Mouse (Mus musculus) CH12.LX (cell line): ENCODE measurements around the gene Abracl. TPM values are rescaled to one million over a fixed set of nuclear protein-coding genes. Genes with fewer than 3 reads are reported as not detected.

Experiments used
- DNase-seq: peaks from one replicate; pipeline ENCODE4 v3.0.0-alpha.2; 2013; ENCODE audit errors: extremely low read depth
- H3K27ac ChIP-seq: 2 replicates; pipeline ENCODE4 v1.5.1; 2012; ENCODE audit warnings: low read depth, mild to moderate bottlenecking, control low read depth, moderate library complexity; ENCODE audit not compliant: insufficient read depth
- H3K27me3 ChIP-seq: replicated peaks from 2 replicates; pipeline ENCODE3; 2012; ENCODE audit warnings: inconsistent platforms
- H3K36me3 ChIP-seq, 2 experiments: replicated peaks in 1 of 2; 2 replicates each; pipeline versions ENCODE3 to v1.6.1; 2012; ENCODE audit warnings: inconsistent platforms in 1 of 2, low read length in 1 of 2, mild to moderate bottlenecking in 1 of 2, mixed read lengths in 1 of 2, moderate library complexity in 1 of 2; ENCODE audit not compliant: control insufficient read depth in 1 of 2, insufficient read depth in 1 of 2
- H3K4me1 ChIP-seq, 2 experiments: 2 replicates each; pipeline ENCODE4 v1.6.1; 2012; ENCODE audit warnings: inconsistent platforms in 1 of 2, moderate library complexity in 1 of 2; ENCODE audit not compliant: insufficient read depth in 2 of 2, control insufficient read depth in 1 of 2
- H3K4me2 ChIP-seq: 2 replicates; pipeline ENCODE4 v1.6.1; 2012; ENCODE audit warnings: low read depth, mild to moderate bottlenecking, control low read depth; ENCODE audit not compliant: poor library complexity, insufficient read depth, severe bottlenecking
- H3K4me3 ChIP-seq, 3 experiments: fragments of 150-350 bp in 1 of 3; sonication (generic) in 1 of 3; replicated peaks in 1 of 3; 2 replicates each; pipeline versions ENCODE3 to v1.5.1; 2011 to 2012; ENCODE audit warnings: low read depth in 2 of 3, low read length in 2 of 3, mild to moderate bottlenecking in 2 of 3, moderate library complexity in 2 of 3, control low read depth in 1 of 3, improper control_type of control experiment in 1 of 3, inconsistent platforms in 1 of 3, mixed read lengths in 1 of 3; ENCODE audit not compliant: poor library complexity in 1 of 3
- H3K79me2 ChIP-seq: replicated peaks from 2 replicates; pipeline ENCODE4 v1.6.1; 2012; ENCODE audit warnings: mild to moderate bottlenecking, moderate library complexity; ENCODE audit not compliant: control insufficient read depth, poor library complexity, insufficient read depth, severe bottlenecking; ENCODE audit errors: extremely low read depth
- H3K9ac ChIP-seq: 2 replicates; pipeline ENCODE4 v1.6.1; 2012; ENCODE audit warnings: low read depth, mild to moderate bottlenecking, control low read depth, moderate library complexity; ENCODE audit not compliant: insufficient read depth
- H3K9me3 ChIP-seq: replicated peaks from 2 replicates; pipeline ENCODE3; 2012; ENCODE audit warnings: low read length, inconsistent platforms, mixed read lengths
- BHLHE40 ChIP-seq: IDR thresholded peaks from 2 replicates; pipeline ENCODE4 v1.6.1; 2011; ENCODE audit warnings: mild to moderate bottlenecking, low read depth, low read length, improper control_type of control experiment
- CTCF ChIP-seq, 2 experiments: IDR thresholded peaks in 1 of 2; conservative IDR thresholded peaks in 1 of 2; 2 replicates each; pipeline ENCODE4 v1.5.1; 2011 to 2012; ENCODE audit warnings: low read depth in 2 of 2, low read length in 2 of 2, improper control_type of control experiment in 1 of 2, inconsistent platforms in 1 of 2, mild to moderate bottlenecking in 1 of 2, moderate library complexity in 1 of 2
- E2F4 ChIP-seq: IDR thresholded peaks from 2 replicates; pipeline ENCODE4 v1.6.1; 2011; ENCODE audit warnings: low read depth, low read length, improper control_type of control experiment; ENCODE audit not compliant: insufficient replicate concordance
- ELF1 ChIP-seq: IDR thresholded peaks from 2 replicates; pipeline ENCODE4 v1.6.1; 2014; ENCODE audit warnings: low read depth, mild to moderate bottlenecking, inconsistent platforms, low read length, improper control_type of control experiment
- GABPA ChIP-seq: IDR thresholded peaks from 2 replicates; pipeline ENCODE4 v1.6.1; 2012; ENCODE audit warnings: low read depth, low read length, improper control_type of control experiment, inconsistent platforms; ENCODE audit not compliant: insufficient replicate concordance
- HCFC1 ChIP-seq: IDR thresholded peaks from 2 replicates; pipeline ENCODE4 v1.6.1; 2012; ENCODE audit warnings: low read depth, mild to moderate bottlenecking, inconsistent platforms, low read length, improper control_type of control experiment
- IRF4 ChIP-seq: IDR thresholded peaks from 2 replicates; pipeline ENCODE4 v1.6.1; 2014; ENCODE audit warnings: low read depth, mild to moderate bottlenecking, inconsistent platforms, low read length, improper control_type of control experiment
- JUND ChIP-seq: conservative IDR thresholded peaks from 2 replicates; pipeline ENCODE4 v1.6.1; 2011; ENCODE audit warnings: low read depth, low read length, improper control_type of control experiment
- KAT2A ChIP-seq: IDR thresholded peaks from 2 replicates; pipeline ENCODE4 v1.6.1; 2012; ENCODE audit warnings: low read length, improper control_type of control experiment, inconsistent platforms; ENCODE audit not compliant: insufficient replicate concordance
- MAX ChIP-seq: IDR thresholded peaks from 2 replicates; pipeline ENCODE4 v1.6.1; 2011; ENCODE audit warnings: low read length, improper control_type of control experiment
- MAZ ChIP-seq: IDR thresholded peaks from 2 replicates; pipeline ENCODE4 v1.6.1; 2012; ENCODE audit warnings: low read depth, mild to moderate bottlenecking, inconsistent platforms, low read length, improper control_type of control experiment, moderate library complexity
- MXI1 ChIP-seq: IDR thresholded peaks from 2 replicates; pipeline ENCODE4 v1.6.1; 2011; ENCODE audit warnings: mild to moderate bottlenecking, low read depth, low read length, improper control_type of control experiment
- MYC ChIP-seq: IDR thresholded peaks from 2 replicates; pipeline ENCODE4 v1.6.1; 2011; ENCODE audit warnings: low read depth, mild to moderate bottlenecking, improper control_type of control experiment, low read length
- NELFE ChIP-seq: IDR thresholded peaks from 2 replicates; pipeline ENCODE4 v1.6.1; 2011; ENCODE audit warnings: low read depth, low read length, improper control_type of control experiment
- PAX5 ChIP-seq: IDR thresholded peaks from 2 replicates; pipeline ENCODE4 v1.6.1; 2012; ENCODE audit warnings: low read length, inconsistent platforms, mixed read lengths
- POLR2A ChIP-seq: IDR thresholded peaks from 2 replicates; pipeline ENCODE4 v1.6.1; 2011; ENCODE audit warnings: low read depth, mild to moderate bottlenecking, improper control_type of control experiment, low read length
- SIN3A ChIP-seq: IDR thresholded peaks from 2 replicates; pipeline ENCODE4 v1.6.1; 2012; ENCODE audit warnings: low read length, improper control_type of control experiment, inconsistent platforms
- UBTF ChIP-seq: IDR thresholded peaks from 2 replicates; pipeline ENCODE4 v1.6.1; 2012; ENCODE audit warnings: low read depth, mild to moderate bottlenecking, inconsistent platforms, low read length, improper control_type of control experiment, moderate library complexity
- USF1 ChIP-seq: IDR thresholded peaks from 2 replicates; pipeline ENCODE4 v1.6.1; 2014; ENCODE audit warnings: low read depth, mild to moderate bottlenecking, inconsistent platforms, low read length, improper control_type of control experiment
- USF2 ChIP-seq: conservative IDR thresholded peaks from 2 replicates; pipeline ENCODE4 v1.6.1; 2011; ENCODE audit warnings: low read depth, low read length, improper control_type of control experiment
- ZC3H11A ChIP-seq: IDR thresholded peaks from 2 replicates; pipeline ENCODE4 v1.6.1; 2012; ENCODE audit warnings: low read depth, mild to moderate bottlenecking, inconsistent platforms, low read length, improper control_type of control experiment
- ZMIZ1 ChIP-seq: IDR thresholded peaks from 2 replicates; pipeline ENCODE4 v1.6.1; 2012; ENCODE audit warnings: low read depth, mild to moderate bottlenecking, inconsistent platforms, low read length, improper control_type of control experiment
- ZNF384 ChIP-seq: IDR thresholded peaks from 2 replicates; pipeline ENCODE4 v1.6.1; 2012; ENCODE audit warnings: low read depth, low read length, improper control_type of control experiment, inconsistent platforms
- dilution Hi-C: fragments of 300-500 bp; cut with MboI; formaldehyde crosslinking; loops from 2 replicates; pipeline ENCODE4 v1.14.3; 2020; ENCODE audit warnings: low sequenced_read_pairs; ENCODE audit not compliant: extremely low pct_unique_long_range_greater_than_20kb, extremely low pct_ligation_motif_present
- in situ Hi-C: fragments of 300-500 bp; cut with MboI; formaldehyde crosslinking; loops from 3 replicates; pipeline ENCODE4 v1.14.3; 2019; ENCODE audit warnings: low sequenced_read_pairs, low pct_ligation_motif_present, low pct_unique_long_range_greater_than_20kb, mixed read lengths
- polyA plus RNA-seq: library from polyadenylated mRNA; unstranded; fragments of >175 nt; gene quantifications from 2 replicates; pipeline ENCODE4 v1.2.1, GENCODE M21; 2012; ENCODE audit warnings: low read depth; ENCODE audit not compliant: insufficient read length
- total RNA-seq, 2 experiments: library from RNA; depleted of rRNA; stranded (reverse); fragments of 300-350 nt in 1 of 2; fragments of >200 nt in 1 of 2; gene quantifications; 2 replicates each; pipeline ENCODE4 v1.2.3; 2012 to 2014

The Abracl gene
- total and polyA plus RNA-seq, 3 experiments = 86.1 to 226 (median 166) TPM

GRCm38 (mm10) chr10:18009744-18010143 is 13.3 kb downstream of the Abracl start:
- no peak overlapping the region for H3K9ac ChIP-seq
- H3K4me3 ChIP-seq = no peak overlapping the region
- no peak overlapping the region for H3K4me2 ChIP-seq
- H3K79me2 ChIP-seq = no peaks in the 10 kb centered on the region
- no peaks in the 10 kb centered on the region for H3K9me3 ChIP-seq
- H3K27ac ChIP-seq = no peak overlapping the region
- H3K36me3 ChIP-seq = peaks cover 9 to 32% of the 10 kb centered on the region in 2 experiments
- dilution Hi-C loops (no loop called here), in situ Hi-C loops (no loop called here)
- no peaks in the 10 kb centered on the region for H3K27me3 ChIP-seq
- DNase-seq = no peak
- no peak for TF ChIP-seq MYC
- TF ChIP-seq MXI1 = no peak
- TF ChIP-seq UBTF = no peak
- no peak for TF ChIP-seq GABPA
- no peak for TF ChIP-seq SIN3A
- no peak for TF ChIP-seq CTCF (conservative IDR thresholded peaks at IDR 0.05 in 1 of 2, IDR thresholded peaks at IDR 0.05 in 1 of 2; ENCODE audit: low read depth in 2 of 2, low read length in 2 of 2)
- TF ChIP-seq USF1 = no peak
- no peak for TF ChIP-seq NELFE
- no peak for TF ChIP-seq KAT2A
- no peak for TF ChIP-seq PAX5
- TF ChIP-seq BHLHE40 = no peak
- peaks cover 2 to 12% of the 10 kb centered on the region in 2 experiments; a peak in 2 of 4 replicates for H3K4me1 ChIP-seq

GRCm38 (mm10) chr10:18008118-18008517 is 15.0 kb downstream of the Abracl start:
- no peak overlapping the region for H3K4me2 ChIP-seq
- H3K9me3 ChIP-seq = no peaks in the 10 kb centered on the region
- TF ChIP-seq POLR2A (no peak), GABPA (no peak), CTCF (conservative IDR thresholded peaks at IDR 0.05 in 1 of 2, IDR thresholded peaks at IDR 0.05 in 1 of 2; ENCODE audit: low read depth in 2 of 2, low read length in 2 of 2) (no peak), JUND (no peak), HCFC1 (no peak)
- in situ Hi-C loops (no loop called here), dilution Hi-C loops (no loop called here)
- H3K4me1 ChIP-seq = peaks cover 2 to 12% of the 10 kb centered on the region in 2 experiments; a peak in 2 of 4 replicates
- H3K36me3 ChIP-seq = peaks cover 6 to 19% of the 10 kb centered on the region in 2 experiments
- H3K27me3 ChIP-seq = no peaks in the 10 kb centered on the region
- no peak overlapping the region for H3K4me3 ChIP-seq
- no peak overlapping the region for H3K27ac ChIP-seq
- H3K79me2 ChIP-seq = no peaks in the 10 kb centered on the region
- no peak for DNase-seq
- no peak overlapping the region for H3K9ac ChIP-seq

- no peak overlapping the region for H3K4me2 ChIP-seq
- H3K27me3 ChIP-seq = no peaks in the 10 kb centered on the region
- TF ChIP-seq MAX (no peak), E2F4 (no peak), BHLHE40 (no peak), POLR2A (no peak), SIN3A (no peak), CTCF (conservative IDR thresholded peaks at IDR 0.05 in 1 of 2, IDR thresholded peaks at IDR 0.05 in 1 of 2; ENCODE audit: low read depth in 2 of 2, low read length in 2 of 2) (no peak), USF2 (no peak), ELF1 (no peak), MAZ (no peak), PAX5 (no peak), ZNF384 (no peak), NELFE (no peak), ZMIZ1 (no peak), IRF4 (no peak), MXI1 (no peak), MYC (no peak), ZC3H11A (no peak)
- dilution Hi-C loops (no loop called here), in situ Hi-C loops (no loop called here)
- peaks cover 6 to 16% of the 10 kb centered on the region in 2 experiments for H3K36me3 ChIP-seq
- no peak overlapping the region for H3K27ac ChIP-seq
- DNase-seq = no peak
- H3K4me1 ChIP-seq = peaks cover 2 to 12% of the 10 kb centered on the region in 2 experiments; a peak in 2 of 4 replicates
- H3K9me3 ChIP-seq = no peaks in the 10 kb centered on the region
- no peaks in the 10 kb centered on the region for H3K79me2 ChIP-seq
- H3K4me3 ChIP-seq = no peak overlapping the region
- H3K9ac ChIP-seq = no peak overlapping the region
Measured at GRCm38 (mm10) chr10:18007243-18007642, 15.8 kb downstream of the Abracl start.
